Mouse (Mus musculus) heart, adult 2 months (tissue): ENCODE data around the gene Snd1. TPM values are rescaled to one million over a fixed set of nuclear protein-coding genes. Genes with fewer than 3 reads are reported as not detected.

Experiments
- DNase-seq, 2 experiments: peaks; one replicate each; pipeline ENCODE4 v3.0.0; 2021
- H3K27ac ChIP-seq: fragments of 200-600 bp; 2 replicates; pipeline ENCODE4 v1.8.1; 2022
- H3K27me3 ChIP-seq: fragments of 200-500 bp; 2 replicates; pipeline ENCODE4 v1.6.1; 2012; ENCODE audit warnings: mild to moderate bottlenecking, low read length, inconsistent platforms, mixed read lengths; ENCODE audit not compliant: control insufficient read depth, insufficient read depth
- H3K36me3 ChIP-seq: fragments of 200-500 bp; 2 replicates; pipeline ENCODE4 v1.6.1; 2012; ENCODE audit warnings: low read length, inconsistent platforms; ENCODE audit not compliant: control insufficient read depth, insufficient read depth
- H3K4me1 ChIP-seq: fragments of 200-500 bp; 2 replicates; pipeline ENCODE4 v1.6.1; 2011; ENCODE audit warnings: low read length; ENCODE audit not compliant: control insufficient read depth, insufficient read depth
- H3K4me3 ChIP-seq: fragments of 200-600 bp; 2 replicates; pipeline ENCODE4 v1.8.1; 2022
- H3K79me2 ChIP-seq: fragments of 200-500 bp; replicated peaks from 2 replicates; pipeline ENCODE4 v1.6.1; 2012; ENCODE audit warnings: mild to moderate bottlenecking, inconsistent platforms, low read length, moderate library complexity, mixed read lengths; ENCODE audit not compliant: control insufficient read depth, insufficient read depth
- H3K9ac ChIP-seq: fragments of 200-500 bp; 2 replicates; pipeline ENCODE4 v1.6.1; 2012; ENCODE audit warnings: low read depth, mild to moderate bottlenecking, control low read depth, inconsistent platforms, low read length, mixed read lengths
- CTCF ChIP-seq: fragments of 200-600 bp; IDR thresholded peaks from 2 replicates; pipeline ENCODE4 v1.8.1; 2022; ENCODE audit warnings: antibody characterized with exemption, mild to moderate bottlenecking, moderate library complexity
- EP300 ChIP-seq: fragments of 200-500 bp; IDR thresholded peaks from 2 replicates; pipeline ENCODE4 v1.6.1; 2011; ENCODE audit warnings: low read depth, low read length, control low read depth; ENCODE audit not compliant: insufficient read depth
- POLR2A ChIP-seq: fragments of 200-500 bp; IDR thresholded peaks from 2 replicates; pipeline ENCODE4 v1.6.1; 2011; ENCODE audit warnings: mild to moderate bottlenecking, low read depth, low read length, control low read depth; ENCODE audit not compliant: insufficient read depth
- WGBS: fragments of 180-500 bp; shearing (Covaris S2); methylation state at CpG from one replicate; pipeline ENCODE4 v1.1.7; 2018; 5-methylcytosine and 5-hydroxymethylcytosine counted together
- intact Hi-C: fragments of 180-260 bp; cut with DNase I; formaldehyde crosslinking; loops from one replicate; pipeline ENCODE4 v1.15.1; 2025
- polyA plus RNA-seq: library from polyadenylated mRNA; depleted of rRNA; stranded (reverse); fragments of >200 nt; gene quantifications from 2 replicates; pipeline ENCODE4 v1.2.3, GENCODE M21; 2012
- total RNA-seq, 2 experiments: library from RNA; stranded (reverse); gene quantifications; 2 replicates each; pipeline ENCODE4 v1.2.3; 2021

Gene Snd1
- total and polyA plus RNA-seq, 3 experiments = 39.9 to 74.1 (median 62.4) TPM

DNA sequence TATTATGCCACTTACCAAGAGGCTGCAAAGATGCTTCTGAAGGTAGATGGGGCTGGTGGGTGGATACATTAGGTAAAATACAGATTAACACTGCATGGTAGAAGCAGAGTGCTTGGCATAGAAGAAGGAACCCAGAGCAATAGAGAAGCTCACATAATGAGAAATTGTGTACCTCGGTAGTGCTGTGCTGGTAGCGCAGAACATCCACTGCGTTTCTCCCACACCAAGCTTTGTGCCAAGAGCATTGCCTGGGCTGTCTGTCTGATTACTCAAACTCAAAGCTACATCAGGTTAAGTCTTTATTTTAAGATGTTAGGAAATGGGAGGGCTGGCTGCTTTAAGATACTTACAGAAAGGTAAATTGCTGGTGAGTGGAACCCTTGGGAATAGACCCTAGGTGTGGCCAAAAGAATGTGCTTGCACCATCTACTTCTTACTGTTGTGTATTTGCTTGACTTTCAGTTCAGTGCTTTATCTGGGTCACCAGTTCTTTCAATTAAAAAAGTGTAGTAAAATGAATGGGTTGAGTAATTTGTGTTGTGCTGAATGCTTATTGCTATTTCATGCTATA is 117.5 kb downstream of the Snd1 start:
- Histone ChIP-seq H3K27ac (no peak overlapping the region), H3K4me3 (no peak overlapping the region), H3K79me2 (no peaks in the 10 kb centered on the region), H3K27me3 (no peaks in the 10 kb centered on the region), H3K4me1 (0 out of 2 replicates have a peak, but pooled peaks cover 1% of the 10 kb centered on the region), H3K9ac (no peak overlapping the region), H3K36me3 (peaks cover 4% of the 10 kb centered on the region; the same call in 1 of the 2 replicates)
- no peak for TF ChIP-seq EP300
- no peak for TF ChIP-seq CTCF
- TF ChIP-seq POLR2A = no peak
- no peak for DNase-seq
- intact Hi-C loops = no loop called here
- WGBS = 94% methylated on average over 3 of the region's 3 CpGs

- no peaks in the 10 kb centered on the region for H3K79me2 ChIP-seq
- no peak for TF ChIP-seq EP300
- TF ChIP-seq CTCF = no peak
- TF ChIP-seq POLR2A = no peak
- H3K4me3 ChIP-seq = no peak overlapping the region
- no peaks in the 10 kb centered on the region for H3K4me1 ChIP-seq
- H3K27ac ChIP-seq = no peak overlapping the region
- no peaks in the 10 kb centered on the region for H3K36me3 ChIP-seq
- no peak for DNase-seq
- intact Hi-C loops = no loop called here
- WGBS = 81% methylated on average over 3 of the region's 3 CpGs
- no peaks in the 10 kb centered on the region for H3K27me3 ChIP-seq
- H3K9ac ChIP-seq = no peak overlapping the region
Observed at GRCm38 (mm10) chr6:28593708-28594107, 118.8 kb downstream of the Snd1 start.

DNA sequence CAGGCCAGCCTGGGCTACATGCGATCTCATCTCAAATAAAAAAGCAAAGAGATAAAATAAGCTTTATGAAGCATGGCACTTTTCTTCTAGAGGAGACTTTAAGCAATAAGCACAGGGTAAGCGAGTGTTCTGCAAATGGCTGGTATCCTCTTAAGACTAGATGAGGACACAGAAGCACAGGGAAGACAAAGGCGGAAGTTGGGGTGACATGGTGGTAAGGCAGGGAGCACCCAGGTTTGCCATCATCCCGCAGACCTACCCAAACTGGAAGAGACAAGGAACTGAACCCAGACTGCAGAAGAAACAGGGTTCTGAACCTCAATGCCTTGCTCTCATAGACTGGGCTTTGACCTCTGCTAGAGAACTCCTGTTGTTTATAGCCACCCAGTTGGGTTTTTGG is 119.8 kb downstream of the Snd1 start:
- intact Hi-C loops = no loop called here
- 98% methylated on average over 4 of the region's 4 CpGs for WGBS
- no peak for DNase-seq

GRCm38 (mm10) chr6:28595231-28595630 is 120.3 kb downstream of the Snd1 start:
- TF ChIP-seq POLR2A = no peak
- no peak for TF ChIP-seq EP300
- no peak for TF ChIP-seq CTCF
- no peaks in the 10 kb centered on the region for H3K4me1 ChIP-seq
- H3K36me3 ChIP-seq = no peaks in the 10 kb centered on the region
- no peak for DNase-seq
- no peaks in the 10 kb centered on the region for H3K27me3 ChIP-seq
- no peaks in the 10 kb centered on the region for H3K79me2 ChIP-seq
- intact Hi-C loops = no loop called here
- no peak overlapping the region for H3K9ac ChIP-seq
- H3K27ac ChIP-seq = no peak overlapping the region
- WGBS = 78% methylated on average over 1 of the region's 1 CpGs
- H3K4me3 ChIP-seq = no peak overlapping the region

More for the DNA sequence above, 119.8 kb downstream of the Snd1 start:
- Histone ChIP-seq H3K4me1 (no peaks in the 10 kb centered on the region), H3K79me2 (no peaks in the 10 kb centered on the region), H3K4me3 (no peak overlapping the region), H3K27me3 (no peaks in the 10 kb centered on the region), H3K36me3 (no peaks in the 10 kb centered on the region), H3K27ac (no peak overlapping the region), H3K9ac (no peak overlapping the region)
- TF ChIP-seq EP300 (no peak), CTCF (no peak), POLR2A (no peak)

DNA sequence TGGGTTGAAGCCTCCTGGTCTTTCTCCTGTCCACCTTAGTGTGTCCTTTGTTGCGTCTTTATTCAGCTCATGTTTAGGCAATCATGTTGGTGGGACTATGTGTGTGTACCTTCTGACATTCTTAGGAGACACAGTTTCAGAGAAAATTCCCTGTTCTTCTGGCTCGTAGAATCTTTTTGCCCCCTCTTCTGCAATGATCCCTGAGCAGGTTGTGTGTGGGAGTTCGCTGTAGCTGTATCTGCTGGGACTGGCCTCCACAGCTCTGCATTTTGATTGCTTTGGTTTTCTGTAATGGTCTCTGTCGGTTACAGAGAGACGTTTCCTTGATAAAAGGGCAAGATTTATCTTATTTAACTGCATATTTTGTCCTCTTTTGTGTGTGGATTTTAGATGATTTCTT is 122.3 kb downstream of the Snd1 start:
- DNase-seq = no peak
- 88% methylated on average over 5 of the region's 5 CpGs for WGBS
- intact Hi-C loops = no loop called here
- no peaks in the 10 kb centered on the region for H3K4me1 ChIP-seq
- TF ChIP-seq EP300 = no peak
- TF ChIP-seq POLR2A = no peak
- TF ChIP-seq CTCF = no peak
- H3K9ac ChIP-seq = no peak overlapping the region
- H3K4me3 ChIP-seq = no peak overlapping the region
- H3K27me3 ChIP-seq = no peaks in the 10 kb centered on the region
- no peaks in the 10 kb centered on the region for H3K36me3 ChIP-seq
- no peak overlapping the region for H3K27ac ChIP-seq
- no peaks in the 10 kb centered on the region for H3K79me2 ChIP-seq

DNA sequence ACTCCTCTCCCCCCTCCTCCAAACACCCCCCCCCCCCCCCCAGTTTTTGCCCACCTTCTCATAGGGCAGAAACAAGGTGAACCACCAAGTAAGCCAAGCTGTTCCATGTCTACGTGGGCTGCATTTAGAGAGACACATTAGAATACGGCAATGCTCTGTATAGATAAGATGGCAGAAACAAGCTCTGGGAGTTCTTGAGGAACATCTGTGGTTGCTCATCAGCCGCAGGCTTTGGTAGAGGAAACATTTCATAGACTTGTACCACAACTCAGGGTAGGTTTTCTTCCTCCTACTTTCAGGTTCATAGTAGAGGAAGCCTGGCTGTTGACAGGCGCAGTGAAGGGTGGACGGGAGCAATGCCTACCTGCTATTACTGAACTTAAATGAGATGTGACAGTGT is 124.2 kb downstream of the Snd1 start:
- no peak for DNase-seq
- TF ChIP-seq CTCF (no peak), EP300 (no peak), POLR2A (no peak)
- Histone ChIP-seq H3K36me3 (no peaks in the 10 kb centered on the region), H3K79me2 (no peaks in the 10 kb centered on the region), H3K9ac (no peak overlapping the region), H3K27me3 (no peaks in the 10 kb centered on the region), H3K4me1 (no peaks in the 10 kb centered on the region; the same call in 1 of the 2 replicates), H3K27ac (no peak overlapping the region), H3K4me3 (no peak overlapping the region)
- 89% methylated on average over 5 of the region's 5 CpGs for WGBS
- intact Hi-C loops = no loop called here
